Mouse (Mus musculus) MEL (cell line): ENCODE data around the gene Prdm10. TPM values are rescaled to one million over a fixed set of nuclear protein-coding genes. Genes with fewer than 3 reads are reported as not detected.

Experiments
- DNase-seq: peaks from one replicate; pipeline ENCODE4 v3.0.0; 2011; ENCODE audit warnings: low read depth, low spot score
- H3K27ac ChIP-seq: 2 replicates; pipeline ENCODE4 v1.5.1; 2012; ENCODE audit warnings: low read depth, mild to moderate bottlenecking, control low read depth, low read length, moderate library complexity; ENCODE audit not compliant: control insufficient read depth
- H3K27me3 ChIP-seq, 2 experiments: fragments of 150-350 bp in 1 of 2; sonication (generic) in 1 of 2; 2 replicates each; pipeline ENCODE4 v1.6.1; 2012; ENCODE audit warnings: low read length in 2 of 2, mild to moderate bottlenecking in 2 of 2, improper control_type of control experiment in 1 of 2, moderate library complexity in 1 of 2; ENCODE audit not compliant: insufficient read depth in 2 of 2, control insufficient read depth in 1 of 2
- H3K36me3 ChIP-seq, 2 experiments: 2 replicates each; pipeline ENCODE4 v1.6.1; 2012 to 2014; ENCODE audit warnings: low read length in 2 of 2, improper control_type of control experiment in 1 of 2, inconsistent platforms in 1 of 2, mild to moderate bottlenecking in 1 of 2; ENCODE audit not compliant: insufficient read depth in 2 of 2, control insufficient read depth in 1 of 2
- H3K4me1 ChIP-seq, 2 experiments: fragments of 150-350 bp in 1 of 2; sonication (generic) in 1 of 2; 2 replicates each; pipeline ENCODE4 v1.6.1; 2012; ENCODE audit warnings: low read length in 2 of 2, improper control_type of control experiment in 1 of 2, mild to moderate bottlenecking in 1 of 2; ENCODE audit not compliant: insufficient read depth in 2 of 2, control insufficient read depth in 1 of 2
- H3K4me3 ChIP-seq, 2 experiments: fragments of 150-350 bp in 1 of 2; sonication (generic) in 1 of 2; 2 replicates each; pipeline ENCODE4 v1.5.1; 2012; ENCODE audit warnings: low read depth in 2 of 2, low read length in 2 of 2, mild to moderate bottlenecking in 2 of 2, moderate library complexity in 2 of 2, control low read depth in 1 of 2, improper control_type of control experiment in 1 of 2; ENCODE audit not compliant: control insufficient read depth in 1 of 2, insufficient read depth in 1 of 2
- H3K79me2 ChIP-seq: 2 replicates; pipeline ENCODE4 v1.6.1; 2012; ENCODE audit warnings: mild to moderate bottlenecking, low read length, moderate library complexity; ENCODE audit not compliant: control insufficient read depth, poor library complexity, insufficient read depth
- H3K9ac ChIP-seq: 2 replicates; pipeline ENCODE4 v1.6.1; 2012; ENCODE audit warnings: low read depth, mild to moderate bottlenecking, control low read depth, low read length, moderate library complexity; ENCODE audit not compliant: control insufficient read depth, poor library complexity, severe bottlenecking
- H3K9me3 ChIP-seq: fragments of 150-350 bp; sonication (generic); replicated peaks from 2 replicates; pipeline ENCODE4 v1.6.1; 2012; ENCODE audit warnings: mild to moderate bottlenecking, low read length, improper control_type of control experiment, moderate library complexity; ENCODE audit not compliant: insufficient read depth
- CHD1 ChIP-seq: IDR thresholded peaks from 2 replicates; pipeline ENCODE4 v1.6.1; 2012; ENCODE audit warnings: low read depth, mild to moderate bottlenecking, inconsistent platforms, low read length, improper control_type of control experiment
- CHD2 ChIP-seq: IDR thresholded peaks from 2 replicates; pipeline ENCODE4 v1.6.1; 2011; ENCODE audit warnings: low read length, improper control_type of control experiment
- ELF1 ChIP-seq: IDR thresholded peaks from 2 replicates; pipeline ENCODE4 v1.6.1; 2014; ENCODE audit warnings: low read depth, mild to moderate bottlenecking, inconsistent platforms, low read length, improper control_type of control experiment, moderate library complexity
- ETS1 ChIP-seq: IDR thresholded peaks from 2 replicates; pipeline ENCODE4 v1.6.1; 2012; ENCODE audit warnings: low read depth, mild to moderate bottlenecking, inconsistent platforms, low read length, improper control_type of control experiment, moderate library complexity
- HCFC1 ChIP-seq: IDR thresholded peaks from 2 replicates; pipeline ENCODE4 v1.6.1; 2012; ENCODE audit warnings: low read depth, mild to moderate bottlenecking, inconsistent platforms, low read length, improper control_type of control experiment, moderate library complexity
- JUND ChIP-seq: IDR thresholded peaks from 2 replicates; pipeline ENCODE4 v1.6.1; 2011; ENCODE audit warnings: low read depth, mild to moderate bottlenecking, improper control_type of control experiment, low read length
- KAT2A ChIP-seq: conservative IDR thresholded peaks from 2 replicates; pipeline ENCODE4 v1.6.1; 2012; ENCODE audit warnings: low read depth, low read length, improper control_type of control experiment, inconsistent platforms
- MAFK ChIP-seq: IDR thresholded peaks from 2 replicates; pipeline ENCODE4 v1.6.1; 2011; ENCODE audit warnings: low read depth, mild to moderate bottlenecking, low read length, improper control_type of control experiment, borderline replicate concordance
- MAX ChIP-seq: IDR thresholded peaks from 2 replicates; pipeline ENCODE4 v1.6.1; 2011; ENCODE audit warnings: low read length, improper control_type of control experiment
- MAZ ChIP-seq: IDR thresholded peaks from 2 replicates; pipeline ENCODE4 v1.6.1; 2012; ENCODE audit warnings: low read depth, mild to moderate bottlenecking, inconsistent platforms, low read length, improper control_type of control experiment
- MXI1 ChIP-seq: IDR thresholded peaks from 2 replicates; pipeline ENCODE4 v1.6.1; 2011; ENCODE audit warnings: mild to moderate bottlenecking, low read depth, low read length, improper control_type of control experiment
- MYC ChIP-seq: IDR thresholded peaks from 2 replicates; pipeline ENCODE4 v1.6.1; 2011; ENCODE audit warnings: low read depth, mild to moderate bottlenecking, low read length, improper control_type of control experiment, moderate library complexity
- NRF1 ChIP-seq: IDR thresholded peaks from 2 replicates; pipeline ENCODE4 v1.6.1; 2014; ENCODE audit warnings: low read depth, mild to moderate bottlenecking, inconsistent platforms, low read length, improper control_type of control experiment, moderate library complexity; ENCODE audit not compliant: poor library complexity, insufficient read depth, severe bottlenecking
- POLR2A ChIP-seq, 2 experiments: IDR thresholded peaks; 2 replicates each; pipeline ENCODE4 v1.6.1; 2011 to 2012; ENCODE audit warnings: low read length in 2 of 2, mild to moderate bottlenecking in 2 of 2, control low read depth in 1 of 2, improper control_type of control experiment in 1 of 2, low read depth in 1 of 2, moderate library complexity in 1 of 2; ENCODE audit not compliant: control insufficient read depth in 1 of 2, insufficient read depth in 1 of 2, poor library complexity in 1 of 2
- POLR2AphosphoS2 ChIP-seq: IDR thresholded peaks from 2 replicates; pipeline ENCODE4 v1.6.1; 2011; ENCODE audit warnings: low read length, improper control_type of control experiment
- SMC3 ChIP-seq: IDR thresholded peaks from 2 replicates; pipeline ENCODE4 v1.6.1; 2011; ENCODE audit warnings: low read depth, low read length, improper control_type of control experiment
- UBTF ChIP-seq: IDR thresholded peaks from 2 replicates; pipeline ENCODE4 v1.6.1; 2012; ENCODE audit warnings: low read depth, mild to moderate bottlenecking, inconsistent platforms, low read length, improper control_type of control experiment, moderate library complexity, borderline replicate concordance; ENCODE audit not compliant: insufficient read depth
- USF2 ChIP-seq, 2 experiments: IDR thresholded peaks; 2 replicates each; pipeline ENCODE4 v1.6.1; 2011 to 2012; ENCODE audit warnings: improper control_type of control experiment in 2 of 2, low read length in 2 of 2, borderline replicate concordance in 1 of 2, inconsistent platforms in 1 of 2, low read depth in 1 of 2, mild to moderate bottlenecking in 1 of 2; ENCODE audit not compliant: insufficient read depth in 1 of 2
- ZMIZ1 ChIP-seq: IDR thresholded peaks from 2 replicates; pipeline ENCODE4 v1.6.1; 2012; ENCODE audit warnings: low read depth, mild to moderate bottlenecking, inconsistent platforms, low read length, improper control_type of control experiment, moderate library complexity
- polyA plus RNA-seq, 2 experiments: library from polyadenylated mRNA; stranded (reverse) in 1 of 2; unstranded in 1 of 2; fragments of >175 nt in 1 of 2; fragments of >200 nt in 1 of 2; gene quantifications; 2 replicates each; pipeline versions ENCODE4 v1.2.1 to v1.2.4; 2012; ENCODE audit warnings: low replicate concordance in 2 of 2, low read depth in 1 of 2; ENCODE audit not compliant: insufficient read length in 2 of 2, insufficient read depth in 1 of 2, missing spikeins in 1 of 2
- total RNA-seq: library from RNA; depleted of rRNA; stranded (reverse); fragments of 300-350 nt; gene quantifications from 2 replicates; pipeline ENCODE4 v1.2.3, GENCODE M21; 2012

Gene Prdm10
- total and polyA plus RNA-seq, 3 experiments = 3.4 to 8.7 TPM; not detected in 1

DNA sequence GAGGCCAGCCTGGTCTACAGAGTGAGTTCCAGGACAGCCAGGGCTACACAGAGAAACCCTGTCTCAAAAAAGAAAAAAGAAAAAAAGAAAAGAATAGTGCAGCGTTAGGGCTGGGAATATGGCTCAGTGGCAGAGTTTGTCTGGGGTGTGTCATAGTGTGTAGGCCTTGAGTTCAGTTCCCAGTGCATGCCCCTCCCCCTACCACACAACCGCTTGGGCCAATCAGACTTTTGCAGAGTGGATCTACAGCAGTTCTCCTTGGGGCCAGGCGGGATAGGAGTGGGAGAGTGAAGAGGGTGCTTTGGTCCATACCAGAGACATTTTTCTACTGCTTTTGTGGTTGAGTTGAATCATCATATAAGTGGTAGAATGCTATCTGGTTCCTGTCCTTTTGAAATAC lies 3.6 kb downstream of the Prdm10 start:
- peaks cover 7 to 19% of the 10 kb centered on the region in 2 experiments for H3K4me1 ChIP-seq
- H3K9me3 ChIP-seq = no peaks in the 10 kb centered on the region
- no peak for TF ChIP-seq POLR2A (IDR thresholded peaks at IDR 0.05; ENCODE audit: control insufficient read depth in 1 of 2, insufficient read depth in 1 of 2, low read depth in 1 of 2, low read length in 2 of 2, poor library complexity in 1 of 2)
- no peak for TF ChIP-seq MYC
- no peak for TF ChIP-seq MAFK
- TF ChIP-seq ZMIZ1 = no peak
- TF ChIP-seq ETS1 = no peak
- no peak for TF ChIP-seq NRF1
- TF ChIP-seq KAT2A = no peak
- no peak for TF ChIP-seq POLR2AphosphoS2
- no peak for TF ChIP-seq USF2 (IDR thresholded peaks at IDR 0.05; ENCODE audit: borderline replicate concordance in 1 of 2, insufficient read depth in 1 of 2, low read depth in 1 of 2, low read length in 2 of 2)
- TF ChIP-seq ELF1 = no peak
- no peak for TF ChIP-seq MAZ
- TF ChIP-seq HCFC1 = no peak
- no peak for TF ChIP-seq MXI1
- no peak for TF ChIP-seq SMC3
- TF ChIP-seq JUND = no peak
- TF ChIP-seq MAX = no peak
- TF ChIP-seq UBTF = no peak
- H3K79me2 ChIP-seq = peaks cover 14% of the 10 kb centered on the region
- H3K27me3 ChIP-seq = no peaks in the 10 kb centered on the region
- H3K27ac ChIP-seq = no peak overlapping the region
- no peak overlapping the region for H3K4me3 ChIP-seq
- DNase-seq = peak; percentile 37
- peaks cover 0 to 18% of the 10 kb centered on the region in 2 experiments; a peak in 2 of 4 replicates for H3K36me3 ChIP-seq
- no peak overlapping the region for H3K9ac ChIP-seq

DNA sequence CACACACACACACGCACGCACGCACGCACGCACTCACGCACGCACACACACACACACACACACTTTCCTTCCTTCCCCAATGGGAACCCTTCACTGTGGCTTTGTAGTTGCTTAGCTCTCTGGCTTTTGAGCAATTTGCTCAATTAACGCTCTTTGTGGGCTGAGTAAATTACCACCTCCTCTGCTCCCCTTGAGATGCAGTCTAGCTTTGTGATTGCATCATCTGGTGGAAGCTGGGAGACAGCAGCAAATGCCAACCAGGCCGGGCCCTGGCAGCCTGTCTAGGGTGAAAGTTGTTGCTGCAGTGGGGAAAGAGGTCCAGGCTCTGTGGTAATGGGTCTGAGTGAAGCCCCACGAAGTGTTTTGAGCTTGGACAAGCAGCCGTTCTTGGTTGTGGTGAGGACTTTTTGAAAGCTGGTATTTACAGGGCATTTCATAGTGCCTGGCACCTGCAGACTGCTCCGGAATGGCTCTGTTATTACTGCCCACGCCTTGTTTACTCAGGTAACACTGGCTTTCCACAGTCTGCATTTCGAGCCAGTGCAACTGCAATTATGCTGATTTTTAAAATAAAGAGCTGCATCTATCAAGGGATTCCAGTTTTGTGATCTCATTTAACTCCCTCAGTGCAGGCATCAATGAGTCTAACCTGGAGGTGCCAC lies 10.0 kb downstream of the Prdm10 start:
- Histone ChIP-seq H3K9ac (no peak overlapping the region), H3K4me1 (peaks cover 5 to 9% of the 10 kb centered on the region in 2 experiments; a peak in 2 of 4 replicates), H3K27ac (no peak overlapping the region), H3K27me3 (no peaks in the 10 kb centered on the region), H3K36me3 (peaks cover 0 to 3% of the 10 kb centered on the region in 2 experiments; a peak in 1 of 4 replicates), H3K4me3 (no peak overlapping the region), H3K9me3 (no peaks in the 10 kb centered on the region), H3K79me2 (peaks cover 2% of the 10 kb centered on the region; the same call in 1 of the 2 replicates)
- TF ChIP-seq MAFK = no peak
- TF ChIP-seq CHD2 = no peak
- TF ChIP-seq CHD1 = no peak
- DNase-seq = no peak
